Mouse (Mus musculus): ENCODE results near the gene Mfsd6. TPM values are rescaled to one million over a fixed set of nuclear protein-coding genes. Genes with fewer than 3 reads are reported as not detected.

Mfsd6 gene
- polyA plus RNA-seq, 1 experiment from 2014 or later: 3.2 TPM

- WGBS: 95% methylated on average over 7 of the region's 7 CpGs
- H3K9ac ChIP-seq (ENCODE audit: low read depth, low read length): no peak overlapping the region
- H3K4me3 ChIP-seq (replicated peaks; ENCODE audit: low read depth, low read length): no peak overlapping the region
- H3K27me3 ChIP-seq (ENCODE audit: insufficient read depth, low read length): no peaks in the 10 kb centered on the region
- H3K27ac ChIP-seq: no peak overlapping the region
- no peak overlapping the region for H3K4me2 ChIP-seq (ENCODE audit: low read length)
- TF ChIP-seq CTCF (IDR thresholded peaks at IDR 0.05; ENCODE audit: low read depth): no peak
- no peaks in the 10 kb centered on the region for H3K9me3 ChIP-seq (replicated peaks; ENCODE audit: low read length)
- no peaks in the 10 kb centered on the region for H3K4me1 ChIP-seq (replicated peaks; ENCODE audit: insufficient read depth, low read length)
- no peaks in the 10 kb centered on the region for H3K36me3 ChIP-seq (ENCODE audit: insufficient read depth, low read length)
- DNase-seq (ENCODE audit: low spot score): no peak
- no peak for ATAC-seq (replicated peaks; ENCODE audit: low FRiP score, low read depth)
Measured at GRCm38 (mm10) chr1:52663228-52663627, 64.0 kb downstream of the Mfsd6 start.

- no peak overlapping the region for H3K4me2 ChIP-seq (ENCODE audit: low read length)
- H3K27ac ChIP-seq: no peak overlapping the region
- 69% methylated on average over 12 of the region's 12 CpGs for WGBS
- H3K9me3 ChIP-seq (replicated peaks; ENCODE audit: low read length): no peaks in the 10 kb centered on the region
- H3K9ac ChIP-seq (ENCODE audit: low read depth, low read length): no peak overlapping the region
- no peaks in the 10 kb centered on the region for H3K27me3 ChIP-seq (ENCODE audit: insufficient read depth, low read length)
- TF ChIP-seq CTCF (IDR thresholded peaks at IDR 0.05; ENCODE audit: low read depth): no peak
- no peak for ATAC-seq (replicated peaks; ENCODE audit: low FRiP score, low read depth)
- no peak overlapping the region for H3K4me3 ChIP-seq (replicated peaks; ENCODE audit: low read depth, low read length)
- no peaks in the 10 kb centered on the region for H3K4me1 ChIP-seq (replicated peaks; ENCODE audit: insufficient read depth, low read length)
- DNase-seq (ENCODE audit: low spot score): no peak
- no peaks in the 10 kb centered on the region for H3K36me3 ChIP-seq (ENCODE audit: insufficient read depth, low read length)
Measured at GRCm38 (mm10) chr1:52660765-52661164, 66.5 kb downstream of the Mfsd6 start.

GRCm38 (mm10) chr1:52660278-52660677, 67.0 kb downstream of the Mfsd6 start:
- peak; percentile 57 for DNase-seq (ENCODE audit: low spot score)
- Histone ChIP-seq H3K4me1 (replicated peaks; ENCODE audit: insufficient read depth, low read length) (no peaks in the 10 kb centered on the region), H3K9me3 (replicated peaks; ENCODE audit: low read length) (no peaks in the 10 kb centered on the region), H3K36me3 (ENCODE audit: insufficient read depth, low read length) (no peaks in the 10 kb centered on the region), H3K4me3 (replicated peaks; ENCODE audit: low read depth, low read length) (no peak overlapping the region), H3K4me2 (ENCODE audit: low read length) (no peak overlapping the region), H3K27ac (no peak overlapping the region), H3K9ac (ENCODE audit: low read depth, low read length) (no peak overlapping the region), H3K27me3 (ENCODE audit: insufficient read depth, low read length) (no peaks in the 10 kb centered on the region)
- TF ChIP-seq CTCF (IDR thresholded peaks at IDR 0.05; ENCODE audit: low read depth): no peak
- peak; percentile 52; the same call in 1 of the 2 replicates for ATAC-seq (replicated peaks; ENCODE audit: low FRiP score, low read depth)
- 23% methylated on average over 2 of the region's 2 CpGs for WGBS

- Histone ChIP-seq H3K36me3 (ENCODE audit: insufficient read depth, low read length) (no peaks in the 10 kb centered on the region), H3K27me3 (ENCODE audit: insufficient read depth, low read length) (no peaks in the 10 kb centered on the region), H3K9me3 (replicated peaks; ENCODE audit: low read length) (no peaks in the 10 kb centered on the region), H3K27ac (no peak overlapping the region), H3K4me1 (replicated peaks; ENCODE audit: insufficient read depth, low read length) (no peaks in the 10 kb centered on the region), H3K4me2 (ENCODE audit: low read length) (no peak overlapping the region), H3K9ac (ENCODE audit: low read depth, low read length) (no peak overlapping the region), H3K4me3 (replicated peaks; ENCODE audit: low read depth, low read length) (no peak overlapping the region)
- 91% methylated on average over 7 of the region's 7 CpGs for WGBS
- no peak for TF ChIP-seq CTCF (IDR thresholded peaks at IDR 0.05; ENCODE audit: low read depth)
- DNase-seq (ENCODE audit: low spot score) (no peak), ATAC-seq (replicated peaks; ENCODE audit: low FRiP score, low read depth) (no peak)
Measured at GRCm38 (mm10) chr1:52658160-52658559, 69.1 kb downstream of the Mfsd6 start.

- Histone ChIP-seq H3K27ac (no peak overlapping the region), H3K4me3 (replicated peaks; ENCODE audit: low read depth, low read length) (no peak overlapping the region), H3K9me3 (replicated peaks; ENCODE audit: low read length) (no peaks in the 10 kb centered on the region), H3K27me3 (ENCODE audit: insufficient read depth, low read length) (no peaks in the 10 kb centered on the region), H3K4me1 (replicated peaks; ENCODE audit: insufficient read depth, low read length) (no peaks in the 10 kb centered on the region), H3K4me2 (ENCODE audit: low read length) (no peak overlapping the region), H3K9ac (ENCODE audit: low read depth, low read length) (no peak overlapping the region), H3K36me3 (ENCODE audit: insufficient read depth, low read length) (0 out of 2 replicates have a peak, but pooled peaks cover 2% of the 10 kb centered on the region)
- ATAC-seq (replicated peaks; ENCODE audit: low FRiP score, low read depth): no peak
- 78% methylated on average over 4 of the region's 4 CpGs for WGBS
- TF ChIP-seq CTCF (IDR thresholded peaks at IDR 0.05; ENCODE audit: low read depth): no peak
- no peak for DNase-seq (ENCODE audit: low spot score)
Measured at GRCm38 (mm10) chr1:52655153-52655552, 72.1 kb downstream of the Mfsd6 start.

GRCm38 (mm10) chr1:52653366-52653765, 73.9 kb downstream of the Mfsd6 start:
- ATAC-seq (replicated peaks; ENCODE audit: low FRiP score, low read depth) (no peak), DNase-seq (ENCODE audit: low spot score) (no peak)
- no peak overlapping the region for H3K27ac ChIP-seq
- H3K36me3 ChIP-seq (ENCODE audit: insufficient read depth, low read length): peaks cover 10% of the 10 kb centered on the region; the same call in 1 of the 2 replicates
- no peaks in the 10 kb centered on the region for H3K4me1 ChIP-seq (replicated peaks; ENCODE audit: insufficient read depth, low read length)
- no peaks in the 10 kb centered on the region for H3K9me3 ChIP-seq (replicated peaks; ENCODE audit: low read length)
- H3K4me2 ChIP-seq (ENCODE audit: low read length): no peak overlapping the region
- no peak overlapping the region for H3K9ac ChIP-seq (ENCODE audit: low read depth, low read length)
- TF ChIP-seq CTCF (IDR thresholded peaks at IDR 0.05; ENCODE audit: low read depth): no peak
- WGBS: 76% methylated on average over 1 of the region's 1 CpGs
- H3K4me3 ChIP-seq (replicated peaks; ENCODE audit: low read depth, low read length): no peak overlapping the region
- H3K27me3 ChIP-seq (ENCODE audit: insufficient read depth, low read length): no peaks in the 10 kb centered on the region

GRCm38 (mm10) chr1:52652601-52653253, 74.5 kb downstream of the Mfsd6 start:
- WGBS: 70% methylated on average over 3 of the region's 3 CpGs
- ATAC-seq (replicated peaks; ENCODE audit: low FRiP score, low read depth) (no peak), DNase-seq (ENCODE audit: low spot score) (no peak)
- no peaks in the 10 kb centered on the region for H3K27me3 ChIP-seq (ENCODE audit: insufficient read depth, low read length)
- no peak overlapping the region for H3K27ac ChIP-seq
- H3K9ac ChIP-seq (ENCODE audit: low read depth, low read length): no peak overlapping the region
- peaks cover 10% of the 10 kb centered on the region; the same call in 1 of the 2 replicates for H3K36me3 ChIP-seq (ENCODE audit: insufficient read depth, low read length)
- no peaks in the 10 kb centered on the region for H3K9me3 ChIP-seq (replicated peaks; ENCODE audit: low read length)
- H3K4me3 ChIP-seq (replicated peaks; ENCODE audit: low read depth, low read length): no peak overlapping the region
- TF ChIP-seq CTCF (IDR thresholded peaks at IDR 0.05; ENCODE audit: low read depth): no peak
- no peaks in the 10 kb centered on the region for H3K4me1 ChIP-seq (replicated peaks; ENCODE audit: insufficient read depth, low read length)
- no peak overlapping the region for H3K4me2 ChIP-seq (ENCODE audit: low read length)
